Mouse (Mus musculus): Measurements from ENCODE around the gene Erich4.
"Not testable (repeated sequence)": the region's sequence is repeated elsewhere in the genome, so short reads cannot be mapped to it uniquely, and the experiment has no call there.

Erich4 gene

GRCm38 (mm10) chr7:25620751-25621150, 5.1 kb upstream of the Erich4 start:
- no peak for DNase-seq

- DNase-seq: no peak
These were observed 4.4 kb upstream of the Erich4 start for GRCm38 (mm10) chr7:25620101-25620500.

GRCm38 (mm10) chr7:25619722-25619991, 4.0 kb upstream of the Erich4 start:
- DNase-seq: no peak

GRCm38 (mm10) chr7:25618865-25619721, 3.4 kb upstream of the Erich4 start, which contains the start of gene Dmac2:
Gene Dmac2, plus strand, starts transcription at chr7:25619414.
- DNase-seq: peak; percentile 93

GRCm38 (mm10) chr7:25617376-25618160, 1.9 kb upstream of the Erich4 start:
- no peak for DNase-seq

GRCm38 (mm10) chr7:25614831-25615705, 624 bp downstream of the Erich4 start:
- DNase-seq: no peak

- no peak for DNase-seq
These were observed 1.6 kb downstream of the Erich4 start for GRCm38 (mm10) chr7:25614086-25614485.

GRCm38 (mm10) chr7:25611501-25611900, 4.2 kb downstream of the Erich4 start:
- no peak for DNase-seq

GRCm38 (mm10) chr7:25610056-25610455, 5.6 kb downstream of the Erich4 start:
- no peak for DNase-seq

GRCm38 (mm10) chr7:25607196-25607595, 8.5 kb downstream of the Erich4 start:
- DNase-seq: no peak

- DNase-seq: no peak
These were observed 9.0 kb downstream of the Erich4 start for GRCm38 (mm10) chr7:25606625-25607063.

GRCm38 (mm10) chr7:25601346-25601745, 14.3 kb downstream of the Erich4 start:
- no peak for DNase-seq

- DNase-seq: no peak
These were observed 15.0 kb downstream of the Erich4 start for GRCm38 (mm10) chr7:25600666-25601065.

- peak; percentile 73 for DNase-seq
These were observed 16.0 kb downstream of the Erich4 start for GRCm38 (mm10) chr7:25599663-25600062.

- DNase-seq: no peak
These were observed 21.8 kb downstream of the Erich4 start for GRCm38 (mm10) chr7:25593859-25594258.

GRCm38 (mm10) chr7:25591226-25591625, 24.5 kb downstream of the Erich4 start:
- no peak for DNase-seq

GRCm38 (mm10) chr7:25585351-25586204, 30.1 kb downstream of the Erich4 start:
- no peak for DNase-seq

GRCm38 (mm10) chr7:25584651-25585050, 31.0 kb downstream of the Erich4 start:
- DNase-seq: no peak

GRCm38 (mm10) chr7:25582301-25582810, 33.3 kb downstream of the Erich4 start:
- DNase-seq: no peak

GRCm38 (mm10) chr7:25579441-25579840, 36.3 kb downstream of the Erich4 start:
- no peak for DNase-seq

- DNase-seq: not testable (repeated sequence)
These were observed 38.8 kb downstream of the Erich4 start for GRCm38 (mm10) chr7:25576793-25577437.
